Mouse (Mus musculus) lung, postnatal 0 days (tissue): ENCODE measurements around the gene Jak3.

Experiments used
- CTCF ChIP-seq: IDR thresholded peaks from 2 replicates; pipeline ENCODE4 v1.5.1; 2016; ENCODE audit warnings: antibody characterized with exemption, mild to moderate bottlenecking
- EP300 ChIP-seq: IDR thresholded peaks from 2 replicates; pipeline ENCODE4 v1.6.1; 2016; ENCODE audit warnings: antibody characterized with exemption, mild to moderate bottlenecking, control low read depth

DNA sequence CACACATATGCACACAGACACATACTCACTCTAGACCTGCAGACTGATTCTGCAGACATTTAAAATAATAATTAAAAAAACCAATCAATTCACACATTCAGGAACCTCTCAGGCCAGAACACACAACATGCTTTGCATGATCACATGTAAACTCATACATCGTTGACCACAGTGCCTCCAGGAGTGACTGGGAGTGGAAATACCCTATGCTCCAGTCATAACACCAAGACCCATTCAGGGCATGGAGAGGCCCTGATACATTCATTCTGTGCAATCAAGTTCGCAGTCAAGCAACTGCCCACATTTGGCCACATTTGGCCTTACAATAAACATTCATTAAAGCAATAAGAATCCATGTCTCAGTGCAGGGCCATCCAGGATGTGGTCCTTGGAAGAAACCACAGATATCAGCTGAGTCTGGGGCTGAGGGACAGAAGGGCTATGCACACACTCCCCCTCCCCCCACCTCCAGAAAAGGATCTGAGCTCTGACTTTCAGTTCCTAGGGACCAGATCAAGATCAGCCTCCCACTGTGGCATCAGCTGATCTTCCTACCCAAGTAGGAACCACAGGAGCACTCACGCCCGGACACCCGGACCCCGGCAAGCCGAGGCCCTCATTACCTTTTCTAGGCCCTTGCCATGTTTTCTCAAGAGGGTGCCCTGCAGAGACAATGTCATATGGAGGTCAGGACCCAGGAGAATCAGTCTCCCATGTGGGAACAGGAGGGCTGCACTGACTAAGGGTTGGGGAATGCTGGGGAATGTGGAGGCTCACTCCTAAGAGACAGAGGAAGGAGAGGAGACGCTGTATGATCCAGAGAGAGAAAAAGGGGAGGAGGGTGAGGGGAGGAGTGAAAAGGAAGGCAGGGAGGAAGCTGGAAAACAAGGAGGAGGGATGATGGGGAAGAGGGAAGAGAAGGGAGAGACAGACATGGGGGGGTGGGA is 38.7 kb upstream of the Jak3 start:
- no peak for TF ChIP-seq EP300
- no peak for TF ChIP-seq CTCF
